Mouse (Mus musculus): ENCODE data around the gene Nxn. TPM values are rescaled to one million over a fixed set of nuclear protein-coding genes. Genes with fewer than 3 reads are reported as not detected.

Nxn gene
- total RNA-seq, 2 experiments from 2014 or later: 11.6 to 12.2 TPM

- Histone ChIP-seq H3K4me3 (no peak overlapping the region), H3K27ac (no peak overlapping the region)
- no peak for DNase-seq (ENCODE audit: low spot score in 2 of 2)
- TF ChIP-seq CTCF (conservative IDR thresholded peaks at IDR 0.05): no peak
Measured at GRCm38 (mm10) chr11:76352861-76353558, 45.9 kb downstream of the Nxn start.

GRCm38 (mm10) chr11:76351624-76352011 is 47.3 kb downstream of the Nxn start:
- no peak overlapping the region for H3K27ac ChIP-seq
- no peak for DNase-seq (ENCODE audit: low spot score in 2 of 2)
- TF ChIP-seq CTCF (conservative IDR thresholded peaks at IDR 0.05): no peak
- H3K4me3 ChIP-seq: no peak overlapping the region

- Histone ChIP-seq H3K27ac (no peak overlapping the region), H3K4me3 (no peak overlapping the region)
Measured at GRCm38 (mm10) chr11:76350931-76351623, 47.9 kb downstream of the Nxn start.

GRCm38 (mm10) chr11:76349833-76350232 is 49.1 kb downstream of the Nxn start:
- Histone ChIP-seq H3K27ac (no peak overlapping the region), H3K4me3 (no peak overlapping the region)
- DNase-seq (ENCODE audit: low spot score in 2 of 2): no peak
- TF ChIP-seq CTCF (conservative IDR thresholded peaks at IDR 0.05): no peak

More at GRCm38 (mm10) chr11:76350931-76351623, 47.9 kb downstream of the Nxn start:
- DNase-seq (ENCODE audit: low spot score in 2 of 2): no peak
- TF ChIP-seq CTCF (conservative IDR thresholded peaks at IDR 0.05): no peak

- TF ChIP-seq CTCF (conservative IDR thresholded peaks at IDR 0.05): no peak
- Histone ChIP-seq H3K27ac (no peak overlapping the region), H3K4me3 (no peak overlapping the region)
- no peak for DNase-seq (ENCODE audit: low spot score in 2 of 2)
Measured at GRCm38 (mm10) chr11:76347589-76347988, 51.4 kb downstream of the Nxn start.

DNA sequence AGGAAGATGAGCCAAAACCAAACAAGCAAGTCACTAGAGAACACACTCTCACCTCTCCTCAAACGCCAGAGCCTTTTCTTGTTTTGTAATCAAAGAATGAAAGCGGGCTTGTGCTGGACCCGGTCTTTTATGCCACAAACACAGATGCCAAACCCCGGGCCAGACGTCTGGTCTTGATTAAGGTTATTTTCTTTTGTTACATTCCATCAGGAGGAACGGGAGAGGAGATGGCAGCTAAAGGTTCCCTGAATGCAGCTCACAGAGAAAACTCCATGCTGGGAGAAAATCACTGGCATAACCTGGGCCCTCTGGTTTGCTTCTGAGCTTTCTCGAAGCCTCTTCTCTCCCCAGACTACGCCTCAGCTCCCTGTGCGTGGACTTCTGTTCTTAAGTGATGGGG is 55.9 kb downstream of the Nxn start:
- no peak for TF ChIP-seq CTCF (conservative IDR thresholded peaks at IDR 0.05)
- H3K4me3 ChIP-seq: no peak overlapping the region
- H3K27ac ChIP-seq: no peak overlapping the region

DNA sequence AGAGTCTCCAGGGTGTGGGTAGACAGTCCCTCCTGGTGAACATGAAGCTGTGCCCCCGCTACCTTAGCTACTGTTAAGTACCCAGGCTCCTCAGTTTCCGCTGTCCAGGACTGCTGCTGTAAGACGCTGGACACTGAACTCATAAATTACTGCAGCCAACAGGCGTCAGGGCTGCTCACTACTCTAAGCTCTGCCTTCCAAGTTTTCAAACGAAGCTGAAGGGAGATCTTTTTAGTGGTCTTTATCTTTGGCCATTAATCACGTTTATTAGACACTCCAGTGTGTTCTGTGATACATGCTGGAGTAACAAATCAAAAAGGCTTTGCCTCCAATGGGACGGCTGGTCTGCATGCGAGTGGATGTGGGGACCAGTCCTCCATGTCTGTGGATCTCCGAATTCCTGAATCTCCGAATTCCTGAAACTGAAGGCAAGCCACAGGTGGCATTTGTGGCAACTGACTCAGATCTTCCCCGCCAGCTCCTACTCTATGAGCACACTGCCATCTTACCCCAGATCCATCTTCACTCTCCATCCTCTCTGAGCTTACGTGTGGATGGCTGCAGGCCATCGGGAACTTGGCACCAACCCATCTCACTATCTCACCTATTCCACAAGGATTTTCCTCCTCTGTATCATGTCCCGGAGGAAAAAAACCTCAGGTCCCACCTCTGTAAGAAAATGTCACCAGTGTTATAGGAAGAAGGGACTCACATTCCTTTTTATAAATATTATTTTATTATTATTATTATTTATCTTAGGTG is 56.9 kb downstream of the Nxn start:
- no peak for DNase-seq (ENCODE audit: low spot score in 2 of 2)
- Histone ChIP-seq H3K27ac (no peak overlapping the region), H3K4me3 (no peak overlapping the region)
- no peak for TF ChIP-seq CTCF (conservative IDR thresholded peaks at IDR 0.05)

More for the DNA sequence above, 55.9 kb downstream of the Nxn start:
- no peak for DNase-seq (ENCODE audit: low spot score in 2 of 2)

GRCm38 (mm10) chr11:76341163-76341562 is 57.8 kb downstream of the Nxn start:
- no peak overlapping the region for H3K27ac ChIP-seq
- DNase-seq (ENCODE audit: low spot score in 2 of 2): no peak
- TF ChIP-seq CTCF (conservative IDR thresholded peaks at IDR 0.05): no peak
- H3K4me3 ChIP-seq: no peak overlapping the region

DNA sequence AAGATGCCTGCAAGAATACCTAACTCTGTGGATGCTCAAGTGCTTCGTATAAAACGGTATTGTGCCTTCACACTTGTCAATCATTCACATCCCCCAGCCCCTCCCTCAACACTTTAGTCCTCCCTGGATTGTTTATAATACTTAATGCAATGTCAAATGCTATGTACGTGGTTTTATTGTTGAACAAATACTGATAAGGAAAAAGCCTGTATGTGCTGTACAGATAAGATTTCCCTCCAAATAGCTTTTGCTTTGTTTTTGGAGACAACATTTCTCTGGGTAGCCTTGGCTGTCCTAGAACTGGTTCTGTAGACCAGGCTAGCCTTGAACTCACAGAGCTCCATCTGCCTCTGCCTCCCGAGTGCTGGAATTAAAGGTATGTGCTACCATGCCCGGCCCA is 59.1 kb downstream of the Nxn start:
- Histone ChIP-seq H3K4me3 (no peak overlapping the region), H3K27ac (no peak overlapping the region)
- TF ChIP-seq CTCF (conservative IDR thresholded peaks at IDR 0.05): no peak
- no peak for DNase-seq (ENCODE audit: low spot score in 2 of 2)

DNA sequence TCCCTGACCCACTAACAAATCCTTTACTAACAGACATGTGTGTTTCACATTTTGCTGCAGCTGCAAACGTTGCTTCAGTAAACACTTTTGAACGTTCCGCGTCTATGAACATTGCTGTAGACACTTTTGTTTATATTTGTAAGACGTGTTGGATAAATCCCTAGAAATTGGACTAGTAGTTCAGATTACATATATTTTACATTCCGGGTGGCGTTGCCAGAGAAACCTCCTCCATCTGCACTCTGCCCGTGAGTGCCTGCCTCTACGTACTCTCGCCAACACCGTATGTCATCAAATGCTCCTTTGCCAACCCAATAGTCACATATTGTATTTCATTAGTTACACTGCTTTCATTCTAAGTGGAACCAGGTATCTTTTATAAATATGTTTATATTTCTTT is 59.8 kb downstream of the Nxn start:
- Histone ChIP-seq H3K4me3 (no peak overlapping the region), H3K27ac (no peak overlapping the region)
- TF ChIP-seq CTCF (conservative IDR thresholded peaks at IDR 0.05): no peak
- DNase-seq (ENCODE audit: low spot score in 2 of 2): peak in 1 of 2 experiments; percentile 8

GRCm38 (mm10) chr11:76338656-76339055 is 60.3 kb downstream of the Nxn start:
- Histone ChIP-seq H3K27ac (no peak overlapping the region), H3K4me3 (no peak overlapping the region)
- TF ChIP-seq CTCF (conservative IDR thresholded peaks at IDR 0.05): no peak
- no peak for DNase-seq (ENCODE audit: low spot score in 2 of 2)

DNA sequence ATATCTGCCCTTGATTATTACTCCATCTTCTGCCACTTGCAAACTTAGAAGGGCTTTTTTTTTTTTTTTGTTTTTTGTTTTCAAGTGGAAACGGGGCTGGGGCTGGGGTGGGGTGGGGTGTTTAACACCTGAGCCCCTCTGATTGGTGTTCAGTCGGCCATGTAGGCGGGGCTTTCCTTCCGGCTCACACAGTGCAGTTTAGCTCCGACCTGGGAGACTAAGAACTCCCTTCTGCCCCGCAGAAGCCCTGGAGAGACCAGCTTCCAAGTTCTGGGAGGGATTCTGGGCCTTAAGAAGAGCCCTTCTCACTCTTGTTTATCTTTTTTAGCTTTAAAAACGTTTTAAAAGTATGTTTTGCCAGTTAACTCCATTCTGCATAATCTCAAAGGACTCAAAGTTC is 61.2 kb downstream of the Nxn start:
- no peak overlapping the region for H3K4me3 ChIP-seq
- no peak overlapping the region for H3K27ac ChIP-seq
- no peak for TF ChIP-seq CTCF (conservative IDR thresholded peaks at IDR 0.05)
- no peak for DNase-seq (ENCODE audit: low spot score in 2 of 2)

DNA sequence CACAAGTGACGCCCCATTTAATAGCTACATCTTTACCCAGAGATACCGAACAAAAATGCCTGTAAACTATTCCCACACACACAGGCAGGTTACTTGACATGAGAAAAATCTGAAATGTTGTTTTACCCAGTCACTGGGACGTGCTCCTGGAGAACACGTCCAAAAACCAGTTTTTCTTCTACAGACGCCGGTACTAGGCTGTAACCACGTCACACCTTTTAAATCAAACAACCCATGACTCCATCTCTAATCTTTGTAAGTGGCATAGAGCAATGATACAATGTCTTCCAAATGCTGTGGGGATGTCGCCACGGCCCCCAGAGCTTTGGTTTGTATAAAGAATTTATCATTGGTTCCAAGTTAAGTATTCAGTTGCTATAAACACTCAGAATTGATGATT is 61.7 kb downstream of the Nxn start:
- no peak for DNase-seq (ENCODE audit: low spot score in 2 of 2)
- Histone ChIP-seq H3K27ac (no peak overlapping the region), H3K4me3 (no peak overlapping the region)
- no peak for TF ChIP-seq CTCF (conservative IDR thresholded peaks at IDR 0.05)
